Mouse (Mus musculus) spleen, adult 2 months (tissue): ENCODE data around the gene Obsl1. TPM values are rescaled to one million over a fixed set of nuclear protein-coding genes. Genes with fewer than 3 reads are reported as not detected.

Experiments
- DNase-seq, 2 experiments: peaks; one replicate each; pipeline versions ENCODE4 v3.0.0 to v3.0.0-alpha.2; 2012 to 2021; ENCODE audit warnings: low spot score in 2 of 2, low read depth in 1 of 2
- H3K27ac ChIP-seq: fragments of 200-500 bp; 2 replicates; pipeline ENCODE4 v1.5.1; 2012; ENCODE audit warnings: low read length, inconsistent platforms; ENCODE audit not compliant: insufficient read depth
- H3K27me3 ChIP-seq: fragments of 200-500 bp; 2 replicates; pipeline ENCODE4 v1.6.1; 2012; ENCODE audit warnings: mild to moderate bottlenecking, moderate library complexity, low read length, inconsistent platforms; ENCODE audit not compliant: control insufficient read depth, insufficient read depth
- H3K36me3 ChIP-seq: fragments of 200-500 bp; 2 replicates; pipeline ENCODE4 v1.6.1; 2012; ENCODE audit warnings: mild to moderate bottlenecking, low read length, inconsistent platforms; ENCODE audit not compliant: control insufficient read depth, insufficient read depth
- H3K4me1 ChIP-seq: fragments of 200-500 bp; 2 replicates; pipeline ENCODE4 v1.6.1; 2011; ENCODE audit warnings: inconsistent platforms; ENCODE audit not compliant: control insufficient read depth, insufficient read depth, insufficient read length
- H3K4me3 ChIP-seq: fragments of 200-500 bp; 2 replicates; pipeline ENCODE4 v1.5.1; 2011; ENCODE audit warnings: mild to moderate bottlenecking, inconsistent platforms; ENCODE audit not compliant: insufficient read depth, insufficient read length; ENCODE audit errors: extremely low read depth
- CTCF ChIP-seq: fragments of 200-500 bp; IDR thresholded peaks from 2 replicates; pipeline ENCODE4 v1.5.1; 2011; ENCODE audit warnings: mild to moderate bottlenecking, inconsistent platforms; ENCODE audit not compliant: insufficient read depth, insufficient read length, insufficient replicate concordance; ENCODE audit errors: extremely low read depth
- POLR2A ChIP-seq: fragments of 200-500 bp; IDR thresholded peaks from 2 replicates; pipeline ENCODE4 v1.6.1; 2011; ENCODE audit warnings: low read depth, low read length, inconsistent platforms
- WGBS: fragments of 180-500 bp; shearing (Covaris S2); methylation state at CpG from one replicate; pipeline ENCODE4 v1.1.7; 2018; 5-methylcytosine and 5-hydroxymethylcytosine counted together
- polyA plus RNA-seq: library from polyadenylated mRNA; depleted of rRNA; stranded (reverse); fragments of >200 nt; gene quantifications from 2 replicates; pipeline ENCODE4 v1.2.3, GENCODE M21; 2012

Obsl1 gene
- polyA plus RNA-seq, 1 experiment: 7.8 TPM

DNA sequence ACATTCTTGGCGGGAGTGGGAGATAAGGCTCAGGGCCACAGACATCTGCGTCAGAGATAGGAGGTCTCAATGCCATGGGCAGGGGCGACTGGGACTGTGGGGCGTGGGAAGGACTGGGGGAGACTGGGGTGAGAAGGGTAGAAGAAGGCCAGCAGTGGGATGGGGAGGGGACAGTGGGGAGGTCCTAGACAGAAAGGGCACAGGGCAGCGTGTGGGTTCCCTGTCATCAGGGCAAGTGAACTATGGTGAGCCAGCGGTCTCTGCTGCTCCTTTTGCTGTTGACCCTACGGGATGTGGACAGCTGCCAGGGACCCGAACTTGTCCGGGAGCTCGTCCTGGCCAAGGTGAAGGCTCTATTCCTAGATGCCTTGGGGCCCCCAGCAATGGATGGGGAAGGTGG lies 754 bp upstream of the Obsl1 start, which contains the start of gene Inha:
TSS of gene Inha (plus strand) at position 72 of the 400 bp plus-strand sequence.
- 88% methylated on average over 10 of the region's 10 CpGs for WGBS
- Histone ChIP-seq H3K4me1 (no peaks in the 10 kb centered on the region; the same call in 1 of the 2 replicates), H3K27me3 (peaks cover 13% of the 10 kb centered on the region), H3K36me3 (no peaks in the 10 kb centered on the region), H3K4me3 (peak within 1 kb of the TSS; percentile 16; the same call in 1 of the 2 replicates), H3K27ac (no peak within 1 kb of the TSS)
- TF ChIP-seq POLR2A (no peak), CTCF (no peak)
- DNase-seq: no peak

DNA sequence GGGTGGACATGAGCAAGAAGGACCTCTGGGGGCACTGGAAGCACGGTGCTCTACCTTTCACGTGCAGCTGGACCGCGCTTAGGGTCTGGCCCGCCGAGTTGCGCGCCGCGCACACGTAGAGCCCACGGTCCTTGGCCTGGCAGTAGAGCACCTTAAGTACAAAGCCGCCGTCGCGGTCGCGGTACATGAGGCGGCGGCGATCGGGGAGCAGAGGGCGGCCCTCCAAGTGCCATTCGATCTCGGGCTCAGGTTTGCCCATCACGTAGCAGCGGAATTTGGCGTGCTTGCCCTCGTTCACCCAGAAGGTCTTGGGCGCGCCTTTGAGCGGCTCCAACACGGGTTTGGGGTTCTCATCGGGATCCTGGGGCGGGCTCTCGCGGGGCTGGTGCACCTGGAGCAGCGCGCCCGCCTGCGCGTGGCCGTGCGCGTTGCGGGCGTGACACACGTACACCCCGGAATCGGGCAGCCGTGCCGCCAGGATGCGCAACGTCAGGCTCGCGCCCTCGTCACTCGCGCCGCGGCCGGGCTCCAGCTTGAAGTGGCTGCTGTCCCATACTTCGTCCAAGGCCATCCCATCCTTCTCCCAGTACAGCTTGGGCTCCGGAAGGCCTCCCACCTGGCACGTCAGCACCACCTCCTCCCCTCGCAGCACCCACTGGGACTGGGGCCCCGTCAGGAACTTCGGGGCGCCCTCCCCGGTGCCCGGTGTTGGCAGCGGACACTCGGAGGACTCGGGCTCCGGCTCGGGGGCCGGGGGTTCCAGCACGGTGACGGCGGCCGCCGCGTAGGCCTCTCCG lies 895 bp downstream of the Obsl1 start:
- 3% methylated on average over 84 of the region's 84 CpGs for WGBS
- Histone ChIP-seq H3K27me3 (peaks cover 13% of the 10 kb centered on the region), H3K4me1 (no peaks in the 10 kb centered on the region; the same call in 1 of the 2 replicates), H3K4me3 (peak overlapping the region; percentile 16), H3K36me3 (no peaks in the 10 kb centered on the region), H3K27ac (no peak overlapping the region)
- TF ChIP-seq CTCF (no peak), POLR2A (no peak)
- DNase-seq: no peak

GRCm38 (mm10) chr1:75504256-75505045 lies 1.8 kb downstream of the Obsl1 start:
- Histone ChIP-seq H3K27me3 (peaks cover 13% of the 10 kb centered on the region), H3K27ac (no peak overlapping the region), H3K4me1 (no peaks in the 10 kb centered on the region; the same call in 1 of the 2 replicates), H3K36me3 (no peaks in the 10 kb centered on the region), H3K4me3 (no peak overlapping the region)
- no peak for DNase-seq
- WGBS: 80% methylated on average over 9 of the region's 9 CpGs
- no peak for TF ChIP-seq POLR2A
- no peak for TF ChIP-seq CTCF

GRCm38 (mm10) chr1:75503651-75503980 lies 2.6 kb downstream of the Obsl1 start:
- no peak for TF ChIP-seq POLR2A
- no peak for TF ChIP-seq CTCF
- WGBS: 92% methylated on average over 23 of the region's 23 CpGs
- H3K27me3 ChIP-seq: peaks cover 13% of the 10 kb centered on the region
- DNase-seq: no peak
- no peak overlapping the region for H3K27ac ChIP-seq
- no peaks in the 10 kb centered on the region for H3K36me3 ChIP-seq
- no peak overlapping the region for H3K4me3 ChIP-seq
- H3K4me1 ChIP-seq: no peaks in the 10 kb centered on the region; the same call in 1 of the 2 replicates

DNA sequence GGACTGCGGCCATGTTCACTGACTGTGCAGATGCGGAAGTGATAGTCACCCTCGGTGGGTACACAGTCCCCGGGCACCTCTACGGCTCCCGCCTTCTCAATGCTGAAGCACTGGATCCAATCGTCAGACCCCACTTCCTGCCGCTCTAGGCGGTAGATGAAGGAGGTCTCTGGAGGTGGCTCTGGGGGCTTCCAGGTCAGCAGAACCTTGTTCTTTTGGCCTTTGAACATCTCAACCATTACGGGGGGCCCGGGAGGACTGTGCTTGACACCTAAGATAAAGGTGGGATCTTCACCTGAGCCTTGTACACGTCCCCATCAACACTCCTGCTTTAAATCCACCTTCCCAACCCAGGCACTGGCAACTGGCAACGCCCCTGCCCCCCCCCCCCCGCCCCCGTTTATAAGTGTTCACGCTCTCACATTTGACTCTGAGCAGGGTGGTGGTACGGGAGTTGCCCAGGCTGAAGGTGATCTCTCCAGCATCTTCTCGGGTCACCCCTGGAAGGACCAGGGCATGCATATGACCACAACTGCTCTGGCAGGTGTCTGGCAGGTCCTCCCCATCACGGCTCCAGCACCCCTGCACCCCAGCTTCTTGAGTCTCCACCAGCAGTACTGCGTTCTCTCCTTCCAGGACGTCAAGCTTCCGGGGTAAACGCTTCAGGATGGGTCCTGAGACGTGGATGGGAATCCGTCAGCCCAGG lies 3.2 kb downstream of the Obsl1 start:
- Histone ChIP-seq H3K27me3 (peaks cover 13% of the 10 kb centered on the region), H3K4me1 (no peaks in the 10 kb centered on the region; the same call in 1 of the 2 replicates), H3K4me3 (no peak overlapping the region), H3K36me3 (no peaks in the 10 kb centered on the region), H3K27ac (no peak overlapping the region)
- no peak for DNase-seq
- WGBS: 94% methylated on average over 24 of the region's 25 CpGs
- TF ChIP-seq CTCF (no peak), POLR2A (no peak)

DNA sequence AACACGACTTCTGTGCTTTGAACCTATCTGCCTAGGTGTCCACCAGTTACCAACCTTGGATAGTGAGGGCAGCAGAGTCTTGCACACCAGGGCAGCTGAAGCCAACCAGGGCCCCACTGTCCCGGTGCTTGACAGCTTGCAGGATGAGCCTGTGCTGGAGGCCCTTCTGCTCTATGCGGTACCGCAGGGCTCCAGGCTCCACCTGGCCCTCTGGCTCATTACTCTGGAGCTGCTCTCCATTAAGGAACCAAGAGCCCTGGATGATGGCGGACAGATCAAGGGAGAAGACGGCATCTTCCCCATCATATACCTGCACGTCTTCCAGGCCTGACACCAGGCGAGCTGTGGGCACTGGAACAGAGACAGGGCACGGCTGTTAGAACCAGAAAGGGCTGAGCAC lies 4.3 kb downstream of the Obsl1 start:
- DNase-seq: no peak
- no peak for TF ChIP-seq CTCF
- no peak for TF ChIP-seq POLR2A
- Histone ChIP-seq H3K4me1 (no peaks in the 10 kb centered on the region; the same call in 1 of the 2 replicates), H3K27me3 (peaks cover 13% of the 10 kb centered on the region), H3K36me3 (no peaks in the 10 kb centered on the region), H3K27ac (no peak overlapping the region), H3K4me3 (no peak overlapping the region)
- WGBS: 93% methylated on average over 9 of the region's 9 CpGs
